Mouse (Mus musculus): ENCODE results near the gene Sacs. TPM values are rescaled to one million over a fixed set of nuclear protein-coding genes. Genes with fewer than 3 reads are reported as not detected.

Sacs gene
- polyA plus RNA-seq (2012; fragmentation: generic; extraction: Trizol): under 1 TPM; 0.05 to 0.20 TPM

GRCm38 (mm10) chr14:61137994-61138726, at the start of gene Sacs:
Sacs (plus strand) TSS chr14:61138457.

GRCm38 (mm10) chr14:61258352-61258751, 120.1 kb downstream of the Sacs start, which contains the start of gene Sgcg:
Sgcg (minus strand) TSS chr14:61258490.

Other genes with a start within 250 kb of the Sacs start
- not detected for gene Tnfrsf19, start 92.0 kb upstream of the Sacs start, polyA plus RNA-seq (2012; fragmentation: generic; extraction: Trizol)
- under 1 TPM in 1 of 2 experiments, not detected in 1; 0.05 TPM for gene Sgcg, start 120.0 kb downstream of the Sacs start, polyA plus RNA-seq (2012; fragmentation: generic; extraction: Trizol)
- gene Arl11, start 171.3 kb downstream of the Sacs start, polyA plus RNA-seq (2012; fragmentation: generic; extraction: Trizol): under 1 TPM in 1 of 2 experiments, not detected in 1; 0.06 TPM
- 1 to 10 TPM; 3.9 to 6.4 TPM for gene Ebpl, start 222.0 kb downstream of the Sacs start, polyA plus RNA-seq (2012; fragmentation: generic; extraction: Trizol)

Data from C3H10T1/2 (cell line).